Mouse (Mus musculus): ENCODE results near the gene Ppp1r14a. TPM values are rescaled to one million over a fixed set of nuclear protein-coding genes. Genes with fewer than 3 reads are reported as not detected.
A peak's percentile ranks its signal among the peaks of the same experiment; 100 is the strongest.

Ppp1r14a gene
- total and polyA plus RNA-seq, 3 experiments: 3.8 to 7.1 TPM; not detected in 1

GRCm38 (mm10) chr7:29288942-29289638, at the start of gene Ppp1r14a (continued):
- TF ChIP-seq NRF1 (IDR thresholded peaks at IDR 0.05; ENCODE audit: insufficient read depth, low read depth, low read length, poor library complexity, severe bottlenecking): peak; percentile 31; the same call in 1 of the 2 replicates
- no peak for TF ChIP-seq UBTF (IDR thresholded peaks at IDR 0.05; ENCODE audit: borderline replicate concordance, insufficient read depth, low read depth, low read length)
- TF ChIP-seq MEF2A (IDR thresholded peaks at IDR 0.05; ENCODE audit: extremely low read depth, insufficient replicate concordance, low read depth, low read length, poor library complexity, severe bottlenecking): no peak

GRCm38 (mm10) chr7:29244732-29245416, 44.2 kb upstream of the Ppp1r14a start:
- H3K4me3 ChIP-seq (ENCODE audit: control insufficient read depth in 1 of 2, insufficient read depth in 1 of 2, low read depth in 2 of 2, low read length in 2 of 2): no peak overlapping the region
- no peaks in the 10 kb centered on the region for H3K27me3 ChIP-seq (ENCODE audit: control insufficient read depth in 1 of 2, insufficient read depth in 2 of 2, low read length in 2 of 2)
- DNase-seq (ENCODE audit: low read depth, low spot score): peak; percentile 63
- no peaks in the 10 kb centered on the region for H3K9me3 ChIP-seq (replicated peaks; ENCODE audit: insufficient read depth, low read length)
- no peaks in the 10 kb centered on the region for H3K79me2 ChIP-seq (ENCODE audit: control insufficient read depth, insufficient read depth, low read length, poor library complexity)
- peak; percentile 50 for TF ChIP-seq RAD21 (IDR thresholded peaks at IDR 0.05; ENCODE audit: low read depth, low read length)
- no peak for TF ChIP-seq TCF12 (IDR thresholded peaks at IDR 0.05; ENCODE audit: low read depth, low read length)
- TF ChIP-seq CTCF (IDR thresholded peaks at IDR 0.05 in 2 of 3, conservative IDR thresholded peaks at IDR 0.05 in 1 of 3; ENCODE audit: control insufficient read depth in 1 of 3, insufficient read depth in 1 of 3, low read depth in 2 of 3, low read length in 3 of 3, poor library complexity in 1 of 3, severe bottlenecking in 1 of 3): peak; percentile 72 to 80 (median 74)
- TF ChIP-seq CHD2 (IDR thresholded peaks at IDR 0.05; ENCODE audit: low read length): no peak
- no peak for TF ChIP-seq USF1 (IDR thresholded peaks at IDR 0.05; ENCODE audit: low read depth, low read length)
- no peak for TF ChIP-seq POLR2AphosphoS5 (IDR thresholded peaks at IDR 0.05; ENCODE audit: borderline replicate concordance, low read depth, low read length)
- TF ChIP-seq MYB (IDR thresholded peaks at IDR 0.05; ENCODE audit: low read depth, low read length): no peak
- TF ChIP-seq ZC3H11A (IDR thresholded peaks at IDR 0.05; ENCODE audit: low read depth, low read length): peak; percentile 28
- TF ChIP-seq ELF1 (IDR thresholded peaks at IDR 0.05; ENCODE audit: low read depth, low read length): no peak
- TF ChIP-seq SMC3 (IDR thresholded peaks at IDR 0.05; ENCODE audit: low read depth, low read length): peak; percentile 82
- H3K27ac ChIP-seq (ENCODE audit: control insufficient read depth, low read depth, low read length): no peak overlapping the region
- H3K9ac ChIP-seq (ENCODE audit: control insufficient read depth, low read depth, low read length, poor library complexity, severe bottlenecking): no peak overlapping the region
- H3K36me3 ChIP-seq (ENCODE audit: control insufficient read depth in 1 of 2, insufficient read depth in 2 of 2, low read length in 2 of 2): no peaks in the 10 kb centered on the region
- H3K4me1 ChIP-seq (ENCODE audit: control insufficient read depth in 1 of 2, insufficient read depth in 2 of 2, low read length in 2 of 2): no peaks in the 10 kb centered on the region

DNA sequence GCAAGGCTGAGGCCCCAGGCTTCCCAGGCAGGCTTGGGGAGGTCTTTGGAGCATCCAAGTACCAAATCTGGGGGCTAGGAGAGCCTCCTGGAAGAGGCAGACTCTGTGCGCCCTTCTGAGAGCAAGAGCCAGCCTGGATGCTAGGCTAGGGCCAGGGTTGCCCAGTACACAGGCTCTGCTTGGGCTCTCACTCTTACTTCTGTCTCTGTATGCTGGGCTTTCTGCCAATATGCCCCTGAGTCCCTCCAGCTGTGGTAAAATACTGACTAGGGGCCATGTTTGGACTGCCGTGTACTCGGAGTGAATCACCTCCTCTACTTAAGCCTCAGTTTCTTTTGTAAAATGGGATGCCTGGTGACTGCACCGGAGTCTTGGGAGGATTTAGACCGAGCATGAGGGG, 43.1 kb upstream of the Ppp1r14a start:
- H3K36me3 ChIP-seq (ENCODE audit: control insufficient read depth in 1 of 2, insufficient read depth in 2 of 2, low read length in 2 of 2): no peaks in the 10 kb centered on the region
- DNase-seq (ENCODE audit: low read depth, low spot score): no peak
- TF ChIP-seq SIN3A (IDR thresholded peaks at IDR 0.05; ENCODE audit: low read length) (no peak), ZNF384 (IDR thresholded peaks at IDR 0.05; ENCODE audit: low read depth, low read length) (no peak), ETS1 (IDR thresholded peaks at IDR 0.05; ENCODE audit: low read depth, low read length) (no peak), TCF12 (IDR thresholded peaks at IDR 0.05; ENCODE audit: low read depth, low read length) (no peak), ZKSCAN1 (IDR thresholded peaks at IDR 0.05; ENCODE audit: low read depth, low read length) (no peak), JUND (IDR thresholded peaks at IDR 0.05; ENCODE audit: low read depth, low read length) (no peak), UBTF (IDR thresholded peaks at IDR 0.05; ENCODE audit: borderline replicate concordance, insufficient read depth, low read depth, low read length) (no peak), MAZ (IDR thresholded peaks at IDR 0.05; ENCODE audit: low read depth, low read length) (no peak), POLR2AphosphoS2 (IDR thresholded peaks at IDR 0.05; ENCODE audit: low read length) (no peak), POLR2A (IDR thresholded peaks at IDR 0.05; ENCODE audit: control insufficient read depth in 1 of 2, insufficient read depth in 1 of 2, low read depth in 1 of 2, low read length in 2 of 2, poor library complexity in 1 of 2) (no peak), GABPA (IDR thresholded peaks at IDR 0.05; ENCODE audit: low read depth, low read length) (no peak), MAFK (IDR thresholded peaks at IDR 0.05; ENCODE audit: borderline replicate concordance, low read depth, low read length) (no peak), POLR2AphosphoS5 (IDR thresholded peaks at IDR 0.05; ENCODE audit: borderline replicate concordance, low read depth, low read length) (no peak), USF2 (IDR thresholded peaks at IDR 0.05; ENCODE audit: borderline replicate concordance in 1 of 2, insufficient read depth in 1 of 2, low read depth in 1 of 2, low read length in 2 of 2) (no peak), BHLHE40 (IDR thresholded peaks at IDR 0.05; ENCODE audit: borderline replicate concordance, low read depth, low read length) (no peak)
- H3K9me3 ChIP-seq (replicated peaks; ENCODE audit: insufficient read depth, low read length): no peaks in the 10 kb centered on the region
- no peak overlapping the region for H3K27ac ChIP-seq (ENCODE audit: control insufficient read depth, low read depth, low read length)
- H3K4me1 ChIP-seq (ENCODE audit: control insufficient read depth in 1 of 2, insufficient read depth in 2 of 2, low read length in 2 of 2): no peaks in the 10 kb centered on the region
- no peaks in the 10 kb centered on the region for H3K79me2 ChIP-seq (ENCODE audit: control insufficient read depth, insufficient read depth, low read length, poor library complexity)
- no peaks in the 10 kb centered on the region for H3K27me3 ChIP-seq (ENCODE audit: control insufficient read depth in 1 of 2, insufficient read depth in 2 of 2, low read length in 2 of 2)
- H3K4me3 ChIP-seq (ENCODE audit: control insufficient read depth in 1 of 2, insufficient read depth in 1 of 2, low read depth in 2 of 2, low read length in 2 of 2): no peak overlapping the region
- H3K9ac ChIP-seq (ENCODE audit: control insufficient read depth, low read depth, low read length, poor library complexity, severe bottlenecking): no peak overlapping the region

All from MEL (cell line).